Comparison of ENCODE assay signal across 8 mouse cellular contexts in genomic region chr11:93994531-93994930, GRCm38 (mm10). TPM values are rescaled to one million over a fixed set of nuclear protein-coding genes. Genes with fewer than 3 reads are reported as not detected.
DNase-seq lines count a peak whose midpoint lies in the region; ATAC-seq and TF ChIP-seq lines count a peak whose summit lies in the region.

No protein-coding gene starts in this region.

- no peak for ATAC-seq in kidney, postnatal 0 days (replicated peaks; ENCODE audit: low FRiP score, low read depth)
- ATAC-seq in embryonic facial prominence, embryonic 11.5 days (replicated peaks; ENCODE audit: insufficient number of reproducible peaks, low FRiP score, low TSS enrichment, low read depth) = no peak
- no peak for ATAC-seq in hindbrain, embryonic 15.5 days (ENCODE audit: low FRiP score, low read depth)
- ATAC-seq in midbrain, embryonic 13.5 days = no peak

- H3K4me3 ChIP-seq in kidney, postnatal 0 days (replicated peaks; ENCODE audit: low read depth, low read length) = peak overlapping the region; percentile 98
- peak overlapping the region; percentile 98 for H3K4me3 ChIP-seq in embryonic facial prominence, embryonic 11.5 days (ENCODE audit: low read depth, low read length)
- peak overlapping the region; percentile 93 for H3K4me3 ChIP-seq in hindbrain, embryonic 15.5 days
- H3K4me3 ChIP-seq in midbrain, embryonic 13.5 days (replicated peaks) = peak overlapping the region; percentile 95; the same call in 1 of the 2 replicates

- intact Hi-C loops in gastrocnemius, postnatal 36 days (cut with DNase I) = no loop called here

- H3K36me3 ChIP-seq in kidney, postnatal 0 days (ENCODE audit: insufficient read depth, low read length) = no peaks in the 10 kb centered on the region
- no peaks in the 10 kb centered on the region for H3K36me3 ChIP-seq in embryonic facial prominence, embryonic 11.5 days (replicated peaks; ENCODE audit: control insufficient read depth, insufficient read depth, low read depth, low read length)
- H3K36me3 ChIP-seq in hindbrain, embryonic 15.5 days = no peaks in the 10 kb centered on the region
- H3K36me3 ChIP-seq in midbrain, embryonic 13.5 days = no peaks in the 10 kb centered on the region

- peak overlapping the region; percentile 64 for H3K4me2 ChIP-seq in kidney, postnatal 0 days (ENCODE audit: low read length)
- 0 out of 2 replicates have a peak overlapping the region, but pooled peaks have one; percentile 59 for H3K4me2 ChIP-seq in embryonic facial prominence, embryonic 11.5 days (ENCODE audit: low read depth, low read length)
- peak overlapping the region; percentile 87 for H3K4me2 ChIP-seq in hindbrain, embryonic 15.5 days
- H3K4me2 ChIP-seq in midbrain, embryonic 13.5 days (replicated peaks) = peak overlapping the region; percentile 99

- H3K9ac ChIP-seq in kidney, postnatal 0 days (ENCODE audit: low read depth, low read length) = peak overlapping the region; percentile 92; the same call in 1 of the 2 replicates
- peak overlapping the region; percentile 88 for H3K9ac ChIP-seq in embryonic facial prominence, embryonic 11.5 days (replicated peaks; ENCODE audit: low read length)
- H3K9ac ChIP-seq in hindbrain, embryonic 15.5 days = 0 out of 2 replicates have a peak overlapping the region, but pooled peaks have one; percentile 4
- H3K9ac ChIP-seq in midbrain, embryonic 13.5 days (replicated peaks) = peak overlapping the region; percentile 91; the same call in 1 of the 2 replicates

- peak overlapping the region; percentile 96 for H3K27ac ChIP-seq in kidney, postnatal 0 days
- no peak overlapping the region for H3K27ac ChIP-seq in embryonic facial prominence, embryonic 11.5 days (replicated peaks; ENCODE audit: low read depth, low read length)
- peak overlapping the region; percentile 97 for H3K27ac ChIP-seq in hindbrain, embryonic 15.5 days (replicated peaks)
- no peak overlapping the region; the same call in 1 of the 2 replicates for H3K27ac ChIP-seq in midbrain, embryonic 13.5 days

- no peak for TF ChIP-seq CTCF in kidney, postnatal 0 days (IDR thresholded peaks at IDR 0.05; ENCODE audit: low read depth)

- no peaks in the 10 kb centered on the region for H3K9me3 ChIP-seq in kidney, postnatal 0 days (replicated peaks; ENCODE audit: low read length)
- no peaks in the 10 kb centered on the region for H3K9me3 ChIP-seq in embryonic facial prominence, embryonic 11.5 days (replicated peaks; ENCODE audit: control insufficient read depth, low read length)
- H3K9me3 ChIP-seq in hindbrain, embryonic 15.5 days = no peaks in the 10 kb centered on the region
- no peaks in the 10 kb centered on the region for H3K9me3 ChIP-seq in midbrain, embryonic 13.5 days

- 44% methylated on average over 5 of the region's 5 CpGs for WGBS in kidney, postnatal 0 days
- WGBS in embryonic facial prominence, embryonic 11.5 days = 75% methylated on average over 5 of the region's 5 CpGs
- WGBS in hindbrain, embryonic 15.5 days = 64% methylated on average over 5 of the region's 5 CpGs
- 68% methylated on average over 5 of the region's 5 CpGs for WGBS in midbrain, embryonic 13.5 days

- peaks cover 12% of the 10 kb centered on the region; the same call in 1 of the 2 replicates for H3K4me1 ChIP-seq in kidney, postnatal 0 days (replicated peaks; ENCODE audit: insufficient read depth, low read length)
- H3K4me1 ChIP-seq in embryonic facial prominence, embryonic 11.5 days (ENCODE audit: control insufficient read depth, insufficient read depth, low read length) = peaks cover 4% of the 10 kb centered on the region; the same call in 1 of the 2 replicates
- peaks cover 37% of the 10 kb centered on the region for H3K4me1 ChIP-seq in hindbrain, embryonic 15.5 days (replicated peaks)
- peaks cover 40% of the 10 kb centered on the region for H3K4me1 ChIP-seq in midbrain, embryonic 13.5 days (replicated peaks)

- no peaks in the 10 kb centered on the region for H3K27me3 ChIP-seq in kidney, postnatal 0 days (ENCODE audit: insufficient read depth, low read length)
- no peaks in the 10 kb centered on the region for H3K27me3 ChIP-seq in embryonic facial prominence, embryonic 11.5 days (ENCODE audit: control insufficient read depth, insufficient read depth, low read length)
- H3K27me3 ChIP-seq in hindbrain, embryonic 15.5 days = 0 out of 2 replicates have a peak, but pooled peaks cover 3% of the 10 kb centered on the region
- no peaks in the 10 kb centered on the region for H3K27me3 ChIP-seq in midbrain, embryonic 13.5 days

- no peak for DNase-seq in kidney, postnatal 0 days (ENCODE audit: low spot score)
- no peak for DNase-seq in kidney, adult 18-20 months
- DNase-seq in embryonic facial prominence, embryonic 11.5 days (ENCODE audit: low spot score) = no peak
- no peak for DNase-seq in gastrocnemius, adult 18-20 months (ENCODE audit: low spot score)
- no peak for DNase-seq in cerebellum, postnatal 4 days (ENCODE audit: low spot score in 2 of 2)
- no peak for DNase-seq in gastrocnemius, postnatal 36 days

RNA-seq across cellular contexts. Expression of gene Spag9, which starts 1.4 kb away (rescaled TPM):
- polyA plus RNA-seq in kidney, postnatal 0 days (2015; fragmentation: Nextera tagmentation; extraction: Ambion mirVana) = 52.5 and 59.8 TPM in 2 replicates
- 42.4 and 42.9 TPM in 2 replicates for polyA plus RNA-seq in embryonic facial prominence, embryonic 11.5 days (2014; fragmentation: Nextera tagmentation; extraction: Ambion mirVana)
- polyA plus RNA-seq in hindbrain, embryonic 15.5 days (2015; fragmentation: Nextera tagmentation; extraction: Ambion mirVana) = 77.4 and 89.5 TPM in 2 replicates
- polyA plus RNA-seq in midbrain, embryonic 13.5 days (2015; fragmentation: Nextera tagmentation; extraction: Ambion mirVana) = 108 and 109 TPM in 2 replicates
- 100 to 1,000 TPM; 134 to 170 TPM for total RNA-seq in gastrocnemius, adult 18-20 months (2021)
- total RNA-seq in gastrocnemius, postnatal 36 days (2021) = 100 to 1,000 TPM; 118 to 141 TPM

RNA-seq across cellular contexts. Expression of gene Nme1, which starts 26.2 kb away (rescaled TPM):
- polyA plus RNA-seq in kidney, postnatal 0 days (2015; fragmentation: Nextera tagmentation; extraction: Ambion mirVana) = 132 TPM in 2 replicates
- 188 and 218 TPM in 2 replicates for polyA plus RNA-seq in embryonic facial prominence, embryonic 11.5 days (2014; fragmentation: Nextera tagmentation; extraction: Ambion mirVana)
- 346 and 369 TPM in 2 replicates for polyA plus RNA-seq in hindbrain, embryonic 15.5 days (2015; fragmentation: Nextera tagmentation; extraction: Ambion mirVana)
- 383 and 407 TPM in 2 replicates for polyA plus RNA-seq in midbrain, embryonic 13.5 days (2015; fragmentation: Nextera tagmentation; extraction: Ambion mirVana)
- total RNA-seq in gastrocnemius, adult 18-20 months (2021) = 10 to 100 TPM in 1 of 2 experiments, 1 to 10 TPM in 1; 10.0 to 11.6 TPM
- 10 to 100 TPM; 12.2 to 13.1 TPM for total RNA-seq in gastrocnemius, postnatal 36 days (2021)

RNA-seq across cellular contexts. Expression of gene Gm20390, which starts 26.4 kb away (rescaled TPM):
- 353 and 385 TPM in 2 replicates for polyA plus RNA-seq in kidney, postnatal 0 days (2015; fragmentation: Nextera tagmentation; extraction: Ambion mirVana)
- 425 and 429 TPM in 2 replicates for polyA plus RNA-seq in embryonic facial prominence, embryonic 11.5 days (2014; fragmentation: Nextera tagmentation; extraction: Ambion mirVana)
- 369 and 383 TPM in 2 replicates for polyA plus RNA-seq in hindbrain, embryonic 15.5 days (2015; fragmentation: Nextera tagmentation; extraction: Ambion mirVana)
- 331 and 360 TPM in 2 replicates for polyA plus RNA-seq in midbrain, embryonic 13.5 days (2015; fragmentation: Nextera tagmentation; extraction: Ambion mirVana)
- 10 to 100 TPM; 10.2 to 16.0 TPM for total RNA-seq in gastrocnemius, adult 18-20 months (2021)
- 10 to 100 TPM in 1 of 2 experiments, 1 to 10 TPM in 1; 9.9 to 14.6 TPM for total RNA-seq in gastrocnemius, postnatal 36 days (2021)

RNA-seq across cellular contexts. Expression of gene Nme2, which starts 38.5 kb away (rescaled TPM):
- 395 and 442 TPM in 2 replicates for polyA plus RNA-seq in kidney, postnatal 0 days (2015; fragmentation: Nextera tagmentation; extraction: Ambion mirVana)
- 230 and 250 TPM in 2 replicates for polyA plus RNA-seq in embryonic facial prominence, embryonic 11.5 days (2014; fragmentation: Nextera tagmentation; extraction: Ambion mirVana)
- polyA plus RNA-seq in hindbrain, embryonic 15.5 days (2015; fragmentation: Nextera tagmentation; extraction: Ambion mirVana) = 94.8 and 100 TPM in 2 replicates
- polyA plus RNA-seq in midbrain, embryonic 13.5 days (2015; fragmentation: Nextera tagmentation; extraction: Ambion mirVana) = 63.8 and 79.7 TPM in 2 replicates
- total RNA-seq in gastrocnemius, adult 18-20 months (2021) = 100 to 1,000 TPM; 569 to 638 TPM
- total RNA-seq in gastrocnemius, postnatal 36 days (2021) = 100 to 1,000 TPM; 546 to 563 TPM

Comparison
In these comparisons a context has a peak if more than half of its experiments do, and no peak if none do; other contexts are left out.
1. H3K27ac ChIP-seq: peak in kidney, postnatal 0 days (single experiment) and hindbrain, embryonic 15.5 days (single experiment); none in embryonic facial prominence, embryonic 11.5 days (single experiment) and midbrain, embryonic 13.5 days (single experiment).
2. H3K9ac ChIP-seq: peak in every context shown above with its lines; median percentile 92 in kidney, postnatal 0 days; 91 in midbrain, embryonic 13.5 days; 88 in embryonic facial prominence, embryonic 11.5 days; 4 in hindbrain, embryonic 15.5 days.
3. Peak in every context shown above with its lines, with median percentiles within 50 percentile points of each other: H3K4me2 ChIP-seq and H3K4me3 ChIP-seq.